In genomic region chr1:107975626-107976335, GRCm38 (mm10) we compare ENCODE assay signal across 22 mouse cellular contexts.
DNase-seq lines count a peak whose midpoint lies in the region; ATAC-seq lines count a peak whose summit lies in the region.
"Had no signal": no experiment of that assay in that cellular context is flagged by ENCODE, and none has a peak within 500 bp of the region (broad histone marks: within the 10 kb centered on the region; RNA-seq: fewer than 3 reads in every experiment).

No protein-coding gene starts in this region.

- no peaks in the 10 kb centered on the region for H3K36me3 ChIP-seq in hindbrain, embryonic 12.5 days
- no peaks in the 10 kb centered on the region for H3K36me3 ChIP-seq in hindbrain, embryonic 10.5 days
- no peaks in the 10 kb centered on the region for H3K36me3 ChIP-seq in forebrain, embryonic 14.5 days (ENCODE audit: control insufficient read depth, insufficient read depth, low read length)
- no peaks in the 10 kb centered on the region for H3K36me3 ChIP-seq in midbrain, embryonic 14.5 days (ENCODE audit: control insufficient read depth, insufficient read depth, low read length)
- H3K36me3 ChIP-seq: embryonic facial prominence, embryonic 12.5 days; kidney, embryonic 15.5 days; limb, embryonic 10.5 days; neural tube, embryonic 13.5 days had no signal

- no peak overlapping the region for H3K27ac ChIP-seq in hindbrain, embryonic 12.5 days
- no peak overlapping the region for H3K27ac ChIP-seq in hindbrain, embryonic 10.5 days
- no peak overlapping the region for H3K27ac ChIP-seq in forebrain, embryonic 14.5 days (ENCODE audit: low read depth, low read length)
- H3K27ac ChIP-seq in midbrain, embryonic 14.5 days (replicated peaks; ENCODE audit: low read depth, low read length), result no peak overlapping the region
- H3K27ac ChIP-seq: embryonic facial prominence, embryonic 12.5 days; kidney, embryonic 15.5 days; limb, embryonic 10.5 days; macrophage; neural tube, embryonic 13.5 days had no signal

- peak; percentile 57 for ATAC-seq in hindbrain, embryonic 12.5 days (ENCODE audit: low FRiP score)
- peak; percentile 51; the same call in 1 of the 2 replicates for ATAC-seq in forebrain, embryonic 14.5 days
- ATAC-seq in midbrain, embryonic 14.5 days (ENCODE audit: low FRiP score, low TSS enrichment), result peak; percentile 59
- ATAC-seq in CD4-positive, CD25-positive, alpha-beta regulatory T cell, adult 4 months, result no peak
- ATAC-seq: intestine, embryonic 16.5 days had no signal

- no peak overlapping the region for H3K4me2 ChIP-seq in hindbrain, embryonic 12.5 days (replicated peaks)
- H3K4me2 ChIP-seq in forebrain, embryonic 14.5 days (ENCODE audit: low read length), result no peak overlapping the region
- H3K4me2 ChIP-seq in midbrain, embryonic 14.5 days (ENCODE audit: low read length), result no peak overlapping the region
- H3K4me2 ChIP-seq: embryonic facial prominence, embryonic 12.5 days; heart, embryonic 11.5 days; kidney, embryonic 15.5 days; liver, embryonic 11.5 days; lung, embryonic 14.5 days; neural tube, embryonic 13.5 days had no signal

- no peak overlapping the region for H3K4me3 ChIP-seq in hindbrain, embryonic 12.5 days
- no peak overlapping the region for H3K4me3 ChIP-seq in hindbrain, embryonic 10.5 days
- no peak overlapping the region for H3K4me3 ChIP-seq in forebrain, embryonic 14.5 days (ENCODE audit: low read depth, low read length)
- no peak overlapping the region for H3K4me3 ChIP-seq in midbrain, embryonic 14.5 days (replicated peaks; ENCODE audit: low read depth, low read length)
- H3K4me3 ChIP-seq: embryonic facial prominence, embryonic 12.5 days; kidney, embryonic 15.5 days; limb, embryonic 10.5 days; neural tube, embryonic 13.5 days had no signal

- no peak overlapping the region for H3K9ac ChIP-seq in hindbrain, embryonic 12.5 days
- no peak overlapping the region for H3K9ac ChIP-seq in forebrain, embryonic 14.5 days (ENCODE audit: low read length)
- H3K9ac ChIP-seq in midbrain, embryonic 14.5 days (replicated peaks; ENCODE audit: low read length), result no peak overlapping the region
- H3K9ac ChIP-seq: embryonic facial prominence, embryonic 12.5 days; kidney, embryonic 15.5 days; lung, embryonic 14.5 days; neural tube, embryonic 13.5 days had no signal

- WGBS in hindbrain, embryonic 12.5 days, result 35% methylated on average over 8 of the region's 8 CpGs
- 31% methylated on average over 8 of the region's 8 CpGs for WGBS in hindbrain, embryonic 10.5 days
- 9% methylated on average over 8 of the region's 8 CpGs for WGBS in forebrain, embryonic 14.5 days
- WGBS in midbrain, embryonic 14.5 days, result 7% methylated on average over 8 of the region's 8 CpGs

- H3K4me1 ChIP-seq in hindbrain, embryonic 12.5 days, result peaks cover 9% of the 10 kb centered on the region
- peaks cover 24% of the 10 kb centered on the region for H3K4me1 ChIP-seq in hindbrain, embryonic 10.5 days (replicated peaks)
- 0 out of 2 replicates have a peak, but pooled peaks cover 10% of the 10 kb centered on the region for H3K4me1 ChIP-seq in forebrain, embryonic 14.5 days (ENCODE audit: control insufficient read depth, insufficient read depth, low read length)
- peaks cover 27% of the 10 kb centered on the region for H3K4me1 ChIP-seq in midbrain, embryonic 14.5 days (ENCODE audit: control insufficient read depth, insufficient read depth, low read length)
- H3K4me1 ChIP-seq: embryonic facial prominence, embryonic 12.5 days; kidney, embryonic 15.5 days; limb, embryonic 10.5 days; neural tube, embryonic 13.5 days had no signal

- no peaks in the 10 kb centered on the region for H3K27me3 ChIP-seq in hindbrain, embryonic 12.5 days
- no peaks in the 10 kb centered on the region; the same call in 1 of the 2 replicates for H3K27me3 ChIP-seq in hindbrain, embryonic 10.5 days (ENCODE audit: insufficient read depth, poor library complexity, severe bottlenecking)
- H3K27me3 ChIP-seq in forebrain, embryonic 14.5 days (replicated peaks; ENCODE audit: control insufficient read depth, insufficient read depth, low read length), result no peaks in the 10 kb centered on the region
- H3K27me3 ChIP-seq in midbrain, embryonic 14.5 days (ENCODE audit: control insufficient read depth, insufficient read depth, low read length), result no peaks in the 10 kb centered on the region
- H3K27me3 ChIP-seq: embryonic facial prominence, embryonic 12.5 days; kidney, embryonic 15.5 days; neural tube, embryonic 13.5 days had no signal

- DNase-seq in cerebellum, postnatal 10 days, result peak; percentile 5 to 14
- DNase-seq in cerebellum, postnatal 4 days (ENCODE audit: low spot score in 2 of 2), result no peak
- no peak for DNase-seq in hindbrain, embryonic 10.5 days (ENCODE audit: low spot score)
- peak; percentile 37 for DNase-seq in forebrain, embryonic 14.5 days (ENCODE audit: low spot score)
- peak; percentile 58 for DNase-seq in midbrain, embryonic 14.5 days
- no peak for DNase-seq in thymus, postnatal 4 days
- DNase-seq: adrenal gland, postnatal 25 days; cerebellum, adult 8-10 months; gastrocnemius, postnatal 36 days; heart, postnatal 14 days; lung, embryonic 14.5 days; right cerebral cortex, postnatal 4 days had no signal

- H3K9me3 ChIP-seq in hindbrain, embryonic 12.5 days (replicated peaks), result no peaks in the 10 kb centered on the region
- no peaks in the 10 kb centered on the region for H3K9me3 ChIP-seq in hindbrain, embryonic 10.5 days
- H3K9me3 ChIP-seq in forebrain, embryonic 14.5 days (replicated peaks; ENCODE audit: control insufficient read depth, low read length), result no peaks in the 10 kb centered on the region
- no peaks in the 10 kb centered on the region for H3K9me3 ChIP-seq in midbrain, embryonic 14.5 days (ENCODE audit: control insufficient read depth, low read length)
- H3K9me3 ChIP-seq: embryonic facial prominence, embryonic 12.5 days; kidney, embryonic 15.5 days; limb, embryonic 10.5 days; neural tube, embryonic 13.5 days had no signal

Comparison
In these comparisons a context has a peak if more than half of its experiments do, and no peak if none do; other contexts are left out.
1. DNase-seq: peak in cerebellum, postnatal 10 days (2 of 2), forebrain, embryonic 14.5 days (single experiment) and midbrain, embryonic 14.5 days (single experiment); none in cerebellum, postnatal 4 days (0 of 2), hindbrain, embryonic 10.5 days (single experiment) and thymus, postnatal 4 days (single experiment).